Mouse (Mus musculus): Measurements from ENCODE around the gene Mst1r. TPM values are rescaled to one million over a fixed set of nuclear protein-coding genes. Genes with fewer than 3 reads are reported as not detected.

Gene Mst1r
- total RNA-seq, 2 experiments from 2014 or later: 10.8 to 15.7 TPM

GRCm38 (mm10) chr9:107910025-107910769 lies 3.5 kb downstream of the Mst1r start:
- no peak for DNase-seq (ENCODE audit: low spot score in 2 of 2)

- DNase-seq (ENCODE audit: low spot score in 2 of 2): no peak
These were observed 8.2 kb downstream of the Mst1r start for GRCm38 (mm10) chr9:107914764-107915420.

DNA sequence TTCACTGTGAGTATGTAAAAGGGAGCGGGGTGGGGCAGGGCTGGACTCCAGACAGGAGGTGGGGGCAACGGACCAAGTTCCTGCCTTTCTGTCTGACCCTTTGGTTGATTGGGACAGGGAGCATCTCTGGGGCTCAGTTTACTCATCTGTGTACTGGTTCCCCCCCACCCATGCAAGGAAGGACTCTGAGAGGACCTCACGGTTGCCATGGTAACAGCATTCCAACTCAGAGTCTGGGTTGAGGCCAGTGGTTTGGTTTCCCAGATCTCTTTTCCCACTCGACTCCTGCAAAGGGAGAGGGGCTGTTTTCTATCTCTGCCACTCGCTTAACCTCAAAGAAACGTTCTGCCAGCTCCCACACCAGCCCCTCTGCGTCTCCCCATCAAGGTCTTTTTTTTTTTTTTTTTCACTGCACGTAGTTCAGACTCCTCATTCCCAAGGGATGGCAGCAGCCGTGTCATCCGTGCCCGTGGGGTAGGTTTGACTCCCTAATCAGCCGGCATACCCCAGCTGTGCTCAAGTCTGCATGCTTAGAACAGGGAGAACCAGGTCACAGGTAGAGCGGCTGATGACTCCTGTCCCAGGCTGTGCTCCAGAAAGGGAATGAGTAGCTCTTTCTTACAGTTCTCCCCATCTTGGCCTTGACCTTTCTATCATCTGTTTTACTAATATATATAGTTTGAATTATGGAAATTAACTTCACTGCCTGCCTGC lies 11.4 kb downstream of the Mst1r start:
- DNase-seq (ENCODE audit: low spot score in 2 of 2): no peak

GRCm38 (mm10) chr9:107918884-107919283 lies 12.2 kb downstream of the Mst1r start:
- DNase-seq (ENCODE audit: low spot score in 2 of 2): no peak

GRCm38 (mm10) chr9:107919441-107919840 lies 12.8 kb downstream of the Mst1r start:
- no peak for DNase-seq (ENCODE audit: low spot score in 2 of 2)

DNA sequence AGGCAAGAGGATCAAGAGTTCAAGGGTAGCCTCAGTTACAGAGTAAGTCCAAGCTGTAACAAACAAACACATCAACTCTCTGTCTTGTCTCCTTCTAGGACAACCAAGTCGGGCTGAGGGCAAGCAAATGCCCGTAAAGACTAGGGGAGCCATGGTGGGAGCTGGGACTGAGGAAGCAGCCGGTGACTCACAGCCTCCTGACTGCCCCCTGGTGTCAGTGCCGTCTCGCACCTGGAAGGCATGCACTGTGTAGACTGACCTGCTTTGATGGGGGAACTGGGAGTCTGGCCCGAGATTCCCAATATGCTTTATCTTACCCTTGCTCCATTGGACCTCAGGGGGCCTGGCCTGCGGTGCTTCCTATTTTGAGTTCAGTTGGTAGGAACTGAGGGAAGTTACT lies 16.3 kb downstream of the Mst1r start:
- no peak for DNase-seq (ENCODE audit: low spot score in 2 of 2)

- no peak for DNase-seq (ENCODE audit: low spot score in 2 of 2)
These were observed 17.3 kb downstream of the Mst1r start for GRCm38 (mm10) chr9:107923956-107924355.

DNA sequence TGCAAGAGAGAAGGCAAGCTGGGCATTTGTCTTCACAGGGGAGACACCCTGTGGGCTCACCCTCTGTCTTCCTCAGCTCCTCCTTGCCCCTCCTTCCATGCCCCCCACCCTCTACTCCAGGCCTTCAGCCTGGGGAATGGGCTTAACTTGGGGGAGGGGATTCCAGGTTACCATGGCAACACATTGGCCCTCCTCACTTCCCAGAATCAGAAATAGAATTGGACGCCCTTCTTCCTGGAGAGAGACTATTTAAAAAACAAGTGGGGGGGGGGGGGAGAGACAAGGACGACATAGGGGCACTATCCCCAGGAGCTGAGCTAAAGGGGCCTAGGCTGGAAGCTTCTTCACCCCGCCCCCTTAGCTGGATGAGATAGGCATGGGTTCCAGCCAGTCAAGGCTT lies 18.6 kb downstream of the Mst1r start:
- no peak for DNase-seq (ENCODE audit: low spot score in 2 of 2)

DNA sequence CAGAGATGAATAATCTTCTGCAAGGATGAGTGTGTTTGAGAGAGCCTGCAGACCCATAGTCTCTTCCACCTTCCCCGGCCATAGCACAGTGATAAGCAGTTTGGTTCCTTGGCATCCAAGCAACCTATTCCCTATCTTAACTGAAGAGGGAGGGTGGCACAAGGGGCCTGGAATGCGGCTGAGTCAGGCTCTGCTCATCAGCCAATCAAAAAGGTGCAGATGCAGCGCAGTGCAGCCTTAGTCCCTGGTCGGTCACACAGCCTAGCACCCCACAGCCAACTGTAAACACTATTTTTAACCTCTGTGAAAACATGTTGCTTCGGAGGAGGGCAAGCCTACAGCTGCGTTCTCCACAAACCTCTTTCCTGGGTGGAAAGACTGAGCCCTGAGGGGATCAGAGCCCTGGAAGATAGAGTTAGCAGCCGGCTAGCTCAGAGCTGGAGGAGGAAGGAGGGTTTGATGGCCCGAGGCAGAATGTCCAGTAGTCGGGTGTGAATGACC lies 20.3 kb downstream of the Mst1r start:
- no peak for DNase-seq (ENCODE audit: low spot score in 2 of 2)

GRCm38 (mm10) chr9:107927749-107928148 lies 21.1 kb downstream of the Mst1r start:
- no peak for DNase-seq (ENCODE audit: low spot score in 2 of 2)

DNA sequence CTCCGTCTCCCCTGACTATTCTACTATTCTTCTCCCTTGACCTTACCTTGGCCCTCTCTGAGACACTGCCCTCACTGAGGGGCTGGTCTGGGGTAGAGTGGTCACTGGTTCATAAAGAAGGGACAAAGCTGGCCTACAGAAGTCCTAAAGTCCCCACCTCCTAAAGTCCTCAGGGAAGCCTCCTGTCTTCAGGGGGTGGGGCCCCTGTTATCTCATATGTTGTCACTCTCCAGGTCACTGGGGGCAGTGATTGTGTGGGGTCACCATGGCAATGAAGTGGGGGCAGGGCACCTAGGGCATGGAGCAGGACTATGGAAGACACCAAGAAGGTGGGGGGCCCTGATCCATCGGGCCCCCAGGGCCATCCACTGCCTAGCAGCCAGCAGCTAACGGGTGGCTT lies 21.5 kb downstream of the Mst1r start, which contains the start of gene Actl11:
Gene Actl11, plus strand, starts transcription at position 301 of the 400 bp plus-strand sequence.
- DNase-seq (ENCODE audit: low spot score in 2 of 2): no peak

- DNase-seq (ENCODE audit: low spot score in 2 of 2): no peak
These were observed 25.5 kb downstream of the Mst1r start for GRCm38 (mm10) chr9:107932221-107932620.

GRCm38 (mm10) chr9:107934146-107934545 lies 27.5 kb downstream of the Mst1r start:
- no peak for DNase-seq (ENCODE audit: low spot score in 2 of 2)

GRCm38 (mm10) chr9:107935374-107935773 lies 28.7 kb downstream of the Mst1r start, which contains the start of gene Camkv:
TSS of gene Camkv (plus strand) at chr9:107935674.
- DNase-seq (ENCODE audit: low spot score in 2 of 2): no peak

GRCm38 (mm10) chr9:107935790-107936214 lies 29.1 kb downstream of the Mst1r start:
- no peak for DNase-seq (ENCODE audit: low spot score in 2 of 2)

DNA sequence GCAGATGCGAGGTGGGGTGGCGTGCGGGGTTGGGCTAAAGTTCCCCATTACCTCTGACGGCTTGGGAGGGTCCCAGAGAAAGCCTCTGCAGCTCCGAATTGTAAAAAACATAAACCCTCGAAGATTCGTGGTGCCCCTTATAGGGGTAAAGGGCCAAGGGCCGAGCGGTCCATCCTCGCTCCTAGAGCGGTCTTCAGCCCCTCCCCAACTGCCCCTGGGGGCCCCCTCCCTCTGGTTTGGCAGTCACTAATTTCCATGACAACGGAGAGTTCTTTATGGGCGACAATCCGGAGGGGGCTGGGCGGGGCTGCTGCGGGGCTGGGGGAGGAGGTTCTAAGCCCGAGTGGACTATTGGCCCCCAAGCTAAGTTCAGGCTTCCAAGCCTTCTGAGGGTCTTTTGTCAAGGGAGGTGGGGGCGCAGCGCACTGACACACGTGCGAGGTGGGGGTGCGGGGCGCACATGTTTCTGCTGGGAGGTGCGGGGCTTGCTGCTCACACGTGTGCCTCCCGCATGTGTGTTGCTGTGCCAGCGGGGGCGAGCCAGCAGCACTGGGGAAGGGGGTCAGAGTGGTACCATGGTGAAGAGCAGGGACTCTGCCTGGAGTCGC lies 29.6 kb downstream of the Mst1r start:
- DNase-seq (ENCODE audit: low spot score in 2 of 2): no peak

DNA sequence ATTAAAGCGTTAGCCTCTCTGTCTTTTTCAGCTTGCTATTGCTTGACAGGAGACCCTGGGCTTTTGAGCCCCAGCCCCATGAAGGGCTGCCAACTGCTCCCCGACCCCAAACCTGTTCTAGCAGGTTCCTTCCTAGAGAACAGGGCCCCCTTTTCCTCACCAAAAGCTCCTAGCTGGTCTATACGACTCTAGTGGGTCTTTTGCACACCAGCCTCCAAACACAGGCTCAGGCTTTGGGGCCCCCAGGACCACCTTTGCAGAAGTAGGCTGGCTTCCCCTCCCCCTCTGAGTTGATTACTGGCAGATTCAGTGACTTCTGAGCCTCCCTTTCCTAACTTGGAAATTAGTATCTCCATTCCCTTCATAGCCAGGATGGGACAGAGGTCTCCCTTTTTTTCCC lies 30.2 kb downstream of the Mst1r start:
- no peak for DNase-seq (ENCODE audit: low spot score in 2 of 2)

DNA sequence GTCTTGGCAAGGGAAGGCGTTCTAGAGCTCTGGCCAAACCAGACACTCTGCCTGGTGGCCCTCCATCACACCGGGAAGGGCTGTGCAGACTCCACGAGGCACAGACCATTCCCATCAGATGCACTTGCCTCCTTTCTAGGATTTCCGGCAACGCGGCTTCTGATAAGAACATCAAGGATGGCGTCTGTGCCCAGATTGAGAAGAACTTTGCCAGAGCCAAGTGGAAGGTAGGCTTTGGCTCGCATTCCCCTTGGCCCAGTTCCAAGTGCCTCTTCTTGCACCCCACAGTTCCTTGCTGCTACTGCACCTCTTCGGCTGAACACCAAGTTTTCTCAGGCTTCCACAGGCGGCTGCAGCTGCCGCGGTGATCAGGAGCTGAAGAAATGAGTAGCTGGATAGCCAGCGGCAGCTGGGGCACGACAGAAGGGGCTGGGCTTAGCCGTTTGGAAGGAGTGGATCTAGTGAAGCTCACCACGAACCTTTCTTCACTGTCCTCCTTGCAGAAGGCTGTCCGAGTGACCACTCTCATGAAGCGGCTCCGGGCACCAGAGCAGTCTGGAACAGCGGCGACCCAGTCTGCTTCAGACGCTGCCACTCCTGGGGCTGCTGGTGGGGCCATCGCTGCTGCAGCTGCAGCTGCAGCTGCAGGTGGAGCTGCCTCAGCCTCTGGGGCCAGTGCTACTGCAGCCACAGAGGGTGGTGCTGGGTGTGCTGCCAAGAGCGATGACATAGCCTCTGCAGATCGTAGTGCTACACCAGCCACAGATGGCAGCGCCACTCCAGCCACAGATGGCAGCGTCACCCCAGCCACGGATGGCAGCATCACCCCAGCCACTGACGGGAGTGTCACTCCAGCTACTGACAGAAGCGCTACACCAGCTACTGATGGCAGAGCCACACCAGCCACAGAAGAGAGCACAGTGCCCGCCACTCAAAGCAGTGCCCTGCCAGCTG lies 40.8 kb downstream of the Mst1r start:
- no peak for DNase-seq (ENCODE audit: low spot score in 2 of 2)

DNA sequence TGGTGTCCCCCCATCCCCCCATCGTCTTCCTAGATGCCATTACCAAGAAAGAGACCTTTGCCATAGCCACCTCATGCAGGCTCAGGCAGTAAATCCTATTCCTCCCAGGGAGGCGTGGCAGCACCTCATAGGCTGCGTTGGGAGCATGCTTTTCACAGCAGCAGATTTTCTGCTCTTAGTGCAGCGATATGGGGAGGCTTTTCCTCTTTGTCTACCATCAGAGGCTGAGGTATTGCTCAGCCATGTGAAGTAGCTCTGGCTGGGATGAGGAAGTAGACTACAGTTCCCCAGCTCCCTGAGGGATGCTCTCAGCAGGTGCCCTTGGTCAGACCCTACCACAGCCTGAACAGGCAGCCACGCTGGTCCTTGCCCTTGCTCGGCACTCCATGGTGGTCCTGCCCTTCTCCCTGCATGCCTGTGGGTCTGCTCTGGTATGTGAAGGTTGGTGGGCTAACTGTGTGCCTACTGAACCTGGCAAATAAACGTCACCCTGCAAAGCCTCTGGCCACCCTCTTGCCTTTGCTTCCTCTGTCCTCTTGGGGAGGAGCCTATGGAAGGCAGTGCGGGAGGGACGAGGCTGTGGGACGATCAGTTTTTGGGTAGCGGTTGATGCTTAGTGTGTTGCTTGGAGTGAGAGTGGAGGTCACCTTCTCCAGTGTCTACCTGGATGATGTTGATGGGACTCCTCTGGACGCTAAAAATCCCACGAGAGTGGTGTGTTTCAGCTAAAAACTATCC lies 42.7 kb downstream of the Mst1r start:
- DNase-seq (ENCODE audit: low spot score in 2 of 2): no peak

- no peak for DNase-seq (ENCODE audit: low spot score in 2 of 2)
These were observed 43.2 kb downstream of the Mst1r start, which contains the start of gene Traip for GRCm38 (mm10) chr9:107949922-107950235. TSS of gene Traip (plus strand) at chr9:107950136.
